Mouse (Mus musculus): ENCODE measurements around the gene Sf3a3. TPM values are rescaled to one million over a fixed set of nuclear protein-coding genes. Genes with fewer than 3 reads are reported as not detected.
"Not testable (repeated sequence)": the region's sequence is repeated elsewhere in the genome, so short reads cannot be mapped to it uniquely, and the experiment has no call there.

Gene Sf3a3
- polyA plus RNA-seq, 1 experiment from 2014 or later, result 101 TPM

DNA sequence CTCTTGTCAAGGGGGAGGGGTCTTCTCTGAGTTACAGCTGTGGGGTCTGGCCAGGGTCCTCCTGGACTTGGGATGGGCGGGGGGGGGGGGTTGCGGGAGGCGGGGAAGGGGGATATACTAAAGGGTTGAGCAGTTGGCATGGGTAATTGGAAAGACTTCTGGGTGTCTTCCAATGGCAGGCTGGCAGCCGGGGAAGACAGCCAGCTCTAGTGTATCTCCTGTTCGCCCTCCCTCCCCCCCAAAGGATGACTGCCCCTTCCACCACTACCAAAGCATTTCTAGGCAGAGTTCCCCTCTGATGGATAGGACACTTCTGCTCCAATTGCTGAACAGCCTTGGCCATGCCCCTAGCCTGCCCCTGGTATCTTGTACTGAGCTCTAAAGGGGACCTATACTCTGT lies 12.7 kb upstream of the Sf3a3 start:
- H3K36me3 ChIP-seq, result no peaks in the 10 kb centered on the region
- peak overlapping the region; percentile 58 for H3K4me3 ChIP-seq
- peaks cover 47% of the 10 kb centered on the region for H3K4me1 ChIP-seq (replicated peaks)
- no peaks in the 10 kb centered on the region for H3K9me3 ChIP-seq
- H3K4me2 ChIP-seq, result peak overlapping the region; percentile 96
- no peak overlapping the region; the same call in 1 of the 2 replicates for H3K9ac ChIP-seq
- WGBS, result 38% methylated on average over 5 of the region's 5 CpGs
- H3K27ac ChIP-seq (replicated peaks), result no peak overlapping the region
- ATAC-seq (ENCODE audit: low read depth), result no peak
- peaks cover 49% of the 10 kb centered on the region for H3K27me3 ChIP-seq

DNA sequence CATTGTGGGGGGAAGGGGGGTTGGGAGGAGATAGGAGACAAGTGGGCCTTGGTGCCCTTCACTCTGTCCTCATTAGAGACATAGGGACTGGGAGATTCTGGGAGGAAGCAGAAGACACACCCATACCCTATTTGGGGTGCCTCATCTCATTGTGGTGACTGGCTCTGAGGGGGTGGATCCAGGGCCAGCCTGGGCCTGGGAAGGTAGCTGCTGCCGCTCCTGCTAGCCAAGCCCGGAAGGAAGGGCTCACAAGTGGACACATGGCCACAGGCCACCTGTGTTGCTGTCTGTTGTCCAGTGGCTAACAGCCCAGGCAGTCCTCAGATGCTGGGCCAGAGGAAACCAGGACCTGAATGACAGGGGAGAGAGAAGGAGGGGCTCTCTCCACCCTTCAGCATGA lies 11.2 kb upstream of the Sf3a3 start:
- 60% methylated on average over 2 of the region's 2 CpGs for WGBS
- Histone ChIP-seq H3K4me1 (replicated peaks) (peaks cover 48% of the 10 kb centered on the region), H3K9me3 (no peaks in the 10 kb centered on the region), H3K4me3 (no peak overlapping the region), H3K36me3 (no peaks in the 10 kb centered on the region), H3K27ac (replicated peaks) (peak overlapping the region; percentile 79; the same call in 1 of the 2 replicates), H3K27me3 (peaks cover 50% of the 10 kb centered on the region), H3K4me2 (peak overlapping the region; percentile 1; the same call in 1 of the 2 replicates), H3K9ac (no peak overlapping the region)
- ATAC-seq (ENCODE audit: low read depth), result no peak

DNA sequence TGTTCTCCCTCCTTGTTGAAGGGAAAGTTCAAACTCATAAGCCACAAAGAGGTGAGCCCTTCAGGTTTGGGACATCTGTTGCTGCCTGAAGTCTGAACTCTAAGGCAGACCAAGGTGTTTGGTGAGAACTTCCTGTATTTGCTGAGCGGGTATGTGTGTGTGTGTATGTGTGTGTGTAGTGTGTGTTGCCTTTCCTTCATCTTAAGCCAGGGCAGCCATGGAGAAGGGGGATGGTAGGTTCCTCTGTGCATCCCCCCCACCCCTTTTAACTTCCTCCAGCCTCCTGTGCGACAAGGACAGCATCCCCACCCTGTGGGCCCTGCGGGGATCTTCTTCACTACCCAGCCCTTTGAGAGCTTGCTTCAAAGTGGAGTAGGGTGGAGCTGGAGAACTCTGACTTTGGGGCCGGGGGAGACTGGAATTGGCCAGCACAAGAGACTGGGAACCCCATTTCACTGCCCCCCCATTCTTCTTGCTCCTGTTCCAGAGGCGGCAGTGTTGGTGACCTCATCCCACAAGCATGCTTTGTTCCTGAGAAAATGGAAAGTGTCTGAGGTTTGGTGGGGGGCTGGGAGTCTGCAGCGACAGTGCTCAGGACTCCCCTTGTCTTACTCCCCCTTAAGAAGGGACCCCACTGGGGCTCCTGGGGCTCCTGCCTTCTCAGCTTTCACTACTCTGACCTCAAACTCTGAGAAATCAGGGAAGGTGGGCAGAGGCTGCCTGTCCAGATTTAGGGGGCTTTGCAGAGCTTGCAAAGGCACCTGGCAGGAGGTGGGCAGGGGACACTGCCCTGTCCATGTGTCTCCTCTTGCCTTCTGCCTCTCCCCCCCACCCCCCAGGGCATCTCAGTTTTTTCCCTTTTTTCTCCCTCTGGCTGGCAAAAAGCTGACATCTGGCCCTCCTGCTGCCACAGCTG lies 10.4 kb upstream of the Sf3a3 start:
- Histone ChIP-seq H3K4me2 (peak overlapping the region; percentile 30), H3K27ac (replicated peaks) (peak overlapping the region; percentile 79), H3K9me3 (no peaks in the 10 kb centered on the region), H3K27me3 (peaks cover 53% of the 10 kb centered on the region), H3K4me1 (replicated peaks) (peaks cover 55% of the 10 kb centered on the region), H3K36me3 (no peaks in the 10 kb centered on the region), H3K9ac (peak overlapping the region; percentile 46; the same call in 1 of the 2 replicates), H3K4me3 (no peak overlapping the region)
- 14% methylated on average over 6 of the region's 6 CpGs for WGBS
- ATAC-seq (ENCODE audit: low read depth), result no peak

DNA sequence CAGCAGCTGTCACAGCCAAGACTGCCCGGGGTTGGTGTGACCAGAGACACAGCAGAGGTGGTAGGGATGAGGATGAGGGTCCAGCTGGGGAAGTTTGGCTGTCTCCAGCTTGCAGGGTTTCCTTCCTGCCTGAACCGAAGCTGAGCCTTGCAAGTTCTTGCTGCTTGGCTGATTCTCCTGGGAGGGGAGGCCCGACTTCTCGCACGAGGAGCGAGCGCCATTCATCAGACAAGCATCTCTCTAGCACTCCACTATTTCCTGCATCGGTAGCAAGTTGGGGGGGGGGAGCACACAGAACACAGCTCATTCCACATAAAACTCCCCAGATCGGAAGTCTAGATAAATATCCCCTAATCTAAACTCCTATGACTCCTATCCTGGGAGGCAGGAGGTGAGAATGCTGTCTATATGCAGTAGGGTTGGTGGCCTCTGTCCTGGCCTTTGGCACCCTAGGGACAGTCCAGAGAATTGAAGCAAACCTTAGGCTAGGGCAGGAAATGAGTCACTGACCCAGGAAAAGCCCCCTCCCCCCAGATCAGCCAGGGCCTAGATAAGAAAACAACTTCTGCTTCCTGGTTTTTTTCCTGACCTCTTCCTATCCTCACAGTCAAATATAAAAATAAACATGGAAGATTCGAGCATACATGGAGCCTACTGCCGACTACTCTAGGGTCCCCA lies 9.6 kb upstream of the Sf3a3 start:
- no peak for ATAC-seq (ENCODE audit: low read depth)

DNA sequence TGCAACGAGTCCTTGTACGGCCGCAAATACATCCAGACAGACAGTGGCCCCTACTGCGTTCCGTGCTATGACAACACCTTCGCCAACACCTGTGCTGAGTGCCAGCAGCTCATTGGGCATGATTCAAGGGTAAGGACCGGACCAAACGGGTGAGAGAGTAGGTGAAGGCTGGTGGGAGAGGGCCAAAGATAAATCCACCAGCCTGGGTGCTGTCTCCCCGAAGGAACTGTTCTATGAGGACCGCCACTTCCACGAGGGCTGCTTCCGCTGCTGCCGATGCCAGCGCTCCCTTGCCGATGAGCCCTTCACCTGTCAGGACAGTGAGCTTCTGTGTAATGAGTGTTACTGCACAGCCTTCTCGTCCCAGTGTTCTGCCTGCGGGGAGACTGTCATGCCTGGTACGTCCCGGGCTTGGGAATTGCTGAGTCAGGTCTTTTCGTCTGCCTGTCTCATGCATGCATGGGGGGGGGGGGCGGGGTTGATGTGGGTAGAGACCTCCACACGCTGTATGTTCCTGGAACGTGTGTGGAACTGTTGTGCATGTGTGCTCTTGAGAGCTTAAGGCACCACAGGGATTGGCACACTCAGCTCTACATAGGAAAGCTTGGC lies 8.8 kb upstream of the Sf3a3 start:
- ATAC-seq (ENCODE audit: low read depth), result no peak
- WGBS, result 86% methylated on average over 23 of the region's 23 CpGs
- H3K4me1 ChIP-seq (replicated peaks), result peaks cover 59% of the 10 kb centered on the region
- H3K9ac ChIP-seq, result no peak overlapping the region
- H3K27ac ChIP-seq (replicated peaks), result 0 out of 2 replicates have a peak overlapping the region, but pooled peaks have one; percentile 33
- no peaks in the 10 kb centered on the region for H3K9me3 ChIP-seq
- H3K27me3 ChIP-seq, result peaks cover 55% of the 10 kb centered on the region
- H3K36me3 ChIP-seq, result no peaks in the 10 kb centered on the region
- no peak overlapping the region for H3K4me3 ChIP-seq
- H3K4me2 ChIP-seq, result no peak overlapping the region

More for the DNA sequence above, 9.6 kb upstream of the Sf3a3 start:
- peaks cover 53% of the 10 kb centered on the region for H3K27me3 ChIP-seq
- peak overlapping the region; percentile 30 for H3K4me2 ChIP-seq
- no peak overlapping the region for H3K4me3 ChIP-seq
- WGBS, result 30% methylated on average over 11 of the region's 11 CpGs
- peaks cover 58% of the 10 kb centered on the region for H3K4me1 ChIP-seq (replicated peaks)
- H3K27ac ChIP-seq (replicated peaks), result peak overlapping the region; percentile 79
- no peaks in the 10 kb centered on the region for H3K9me3 ChIP-seq
- H3K36me3 ChIP-seq, result no peaks in the 10 kb centered on the region
- peak overlapping the region; percentile 46; the same call in 1 of the 2 replicates for H3K9ac ChIP-seq

DNA sequence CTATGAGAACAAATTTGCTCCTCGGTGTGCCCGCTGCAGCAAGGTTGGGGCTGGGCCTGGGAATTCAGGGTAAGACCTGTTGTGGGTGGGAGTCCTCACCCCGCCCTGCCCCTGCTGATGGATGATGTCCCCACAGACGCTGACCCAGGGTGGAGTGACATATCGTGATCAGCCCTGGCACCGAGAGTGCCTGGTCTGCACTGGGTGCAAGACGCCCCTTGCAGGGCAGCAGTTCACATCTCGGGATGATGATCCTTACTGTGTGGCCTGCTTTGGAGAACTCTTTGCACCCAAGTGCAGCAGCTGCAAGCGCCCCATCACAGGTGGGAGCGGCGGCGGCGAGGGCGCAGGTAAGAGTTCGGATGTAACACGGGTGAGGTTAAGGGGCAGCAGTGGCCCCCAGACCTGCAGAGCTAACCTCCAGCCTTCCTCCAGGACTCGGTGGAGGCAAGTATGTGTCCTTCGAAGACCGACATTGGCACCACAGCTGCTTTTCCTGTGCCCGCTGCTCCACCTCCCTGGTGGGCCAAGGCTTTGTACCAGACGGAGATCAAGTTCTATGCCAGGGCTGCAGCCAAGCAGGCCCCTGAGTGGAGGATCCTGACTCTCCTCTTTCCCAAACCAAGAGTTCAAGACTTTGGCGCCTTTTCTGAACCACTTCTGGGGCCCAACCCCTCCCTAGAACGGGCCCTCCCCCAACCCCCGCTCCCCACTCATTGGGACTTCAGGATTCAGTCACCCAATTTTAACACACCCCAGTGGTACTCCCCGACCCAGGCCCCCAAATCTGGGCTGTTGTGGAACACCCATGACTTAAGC lies 7.0 kb upstream of the Sf3a3 start:
- Histone ChIP-seq H3K4me1 (replicated peaks) (peaks cover 49% of the 10 kb centered on the region), H3K27me3 (peaks cover 41% of the 10 kb centered on the region)
- H3K9me3 ChIP-seq; ATAC-seq (ENCODE audit: low read depth); H3K4me2 ChIP-seq; H3K4me3 ChIP-seq; H3K36me3 ChIP-seq; H3K27ac ChIP-seq (replicated peaks); H3K9ac ChIP-seq: not testable (repeated sequence)
- 88% methylated on average over 25 of the region's 25 CpGs for WGBS

DNA sequence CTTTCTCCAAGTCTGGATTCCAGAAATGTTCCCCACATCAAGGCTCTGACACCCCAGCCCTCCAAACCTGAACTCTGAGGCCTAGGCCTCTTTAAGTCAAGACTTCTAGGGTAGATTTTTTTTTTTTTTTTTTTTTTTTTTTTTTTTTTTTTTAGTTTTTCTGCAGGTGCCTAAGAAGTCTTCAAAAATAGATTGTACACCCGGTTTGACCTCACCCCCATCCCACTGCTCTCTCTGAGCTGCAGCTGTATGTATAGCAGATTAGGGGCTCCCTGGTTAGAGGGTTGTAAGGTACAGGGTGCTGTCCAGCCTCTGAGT lies 6.4 kb upstream of the Sf3a3 start:
- not testable (repeated sequence) for ATAC-seq (ENCODE audit: low read depth); H3K36me3 ChIP-seq; H3K4me3 ChIP-seq; H3K9ac ChIP-seq; H3K9me3 ChIP-seq
- 26% methylated on average over 1 of the region's 1 CpGs for WGBS
- peak overlapping the region; percentile 74 for H3K27ac ChIP-seq (replicated peaks)
- H3K27me3 ChIP-seq, result peaks cover 40% of the 10 kb centered on the region
- H3K4me1 ChIP-seq (replicated peaks), result peaks cover 48% of the 10 kb centered on the region
- H3K4me2 ChIP-seq, result peak overlapping the region; percentile 55

DNA sequence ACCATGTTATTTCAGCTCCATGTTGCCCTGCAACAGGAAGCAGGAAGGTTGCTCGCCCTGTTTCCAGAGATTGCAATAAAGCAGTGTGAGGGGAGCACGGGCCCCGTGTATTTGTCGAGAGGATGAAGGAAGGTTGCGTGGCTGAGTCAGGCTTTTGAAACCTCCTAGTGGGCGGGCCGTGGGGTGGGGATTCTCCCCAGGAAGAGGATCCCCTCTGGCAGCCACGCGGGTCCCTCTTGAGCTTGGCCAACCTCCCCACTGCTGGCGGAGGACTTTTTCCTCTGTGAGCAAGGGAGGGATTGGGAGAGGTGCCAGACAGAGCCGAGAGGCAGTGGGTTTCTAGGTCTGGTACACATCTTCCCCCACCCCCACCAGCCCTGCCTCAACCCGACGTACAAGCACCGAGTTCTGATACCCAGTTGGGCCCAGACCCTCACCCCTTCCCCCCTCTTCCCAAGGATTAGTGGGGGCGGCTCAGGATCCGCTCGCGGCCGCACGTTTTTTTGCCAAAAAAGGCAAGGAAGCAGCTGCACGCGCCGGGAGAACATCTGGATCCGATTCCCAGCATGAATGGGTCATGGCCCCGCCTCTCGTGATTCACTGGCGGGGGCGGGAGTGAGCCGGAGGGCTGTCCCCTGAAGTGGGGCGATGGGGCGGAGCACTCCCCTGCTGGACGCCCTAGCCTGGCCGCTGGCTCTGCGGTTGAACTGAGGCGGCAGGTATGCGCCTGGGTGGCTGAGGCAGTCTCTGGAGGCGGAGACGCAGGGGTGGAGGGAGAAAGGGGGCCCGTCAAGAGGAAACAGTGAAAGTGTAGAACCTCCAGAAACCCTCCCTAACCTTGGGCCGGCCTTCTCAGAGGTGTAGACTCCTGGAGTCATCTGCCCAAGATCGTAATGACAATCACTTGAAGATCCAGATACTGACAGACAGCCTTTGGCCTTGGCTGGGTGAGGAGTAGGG lies 5.8 kb upstream of the Sf3a3 start:
- peaks cover 35% of the 10 kb centered on the region for H3K27me3 ChIP-seq
- H3K27ac ChIP-seq (replicated peaks), result peak overlapping the region; percentile 74
- ATAC-seq (ENCODE audit: low read depth), result peak; percentile 59

DNA sequence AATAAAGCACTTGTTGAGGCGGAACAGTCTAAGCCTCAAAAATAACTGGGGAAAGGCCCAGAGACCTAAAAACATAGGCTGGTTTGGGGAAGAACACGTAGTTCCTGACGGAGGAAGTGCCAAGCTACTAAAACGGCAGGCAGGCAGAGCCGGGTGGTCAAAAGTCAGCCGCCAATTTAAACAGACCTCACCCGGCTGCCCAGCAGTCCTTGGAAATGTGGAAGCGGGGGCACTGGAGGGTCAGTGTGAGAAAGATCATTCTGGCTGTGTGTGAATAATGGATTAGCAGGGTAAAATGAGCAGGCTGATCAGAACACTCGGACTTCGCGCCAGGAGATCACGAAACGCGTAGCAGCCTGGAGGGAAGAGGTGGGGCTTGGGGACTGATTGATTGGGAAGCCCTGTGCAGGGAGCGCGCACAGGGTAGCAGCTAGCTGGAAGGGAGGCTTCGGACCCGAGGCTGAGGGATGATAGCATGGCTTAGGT lies 4.6 kb upstream of the Sf3a3 start:
- Histone ChIP-seq H3K9ac (no peak overlapping the region), H3K27ac (replicated peaks) (peak overlapping the region; percentile 74; the same call in 1 of the 2 replicates), H3K4me1 (replicated peaks) (peaks cover 35% of the 10 kb centered on the region), H3K4me2 (peak overlapping the region; percentile 55), H3K9me3 (no peaks in the 10 kb centered on the region), H3K27me3 (peaks cover 29% of the 10 kb centered on the region), H3K36me3 (no peaks in the 10 kb centered on the region), H3K4me3 (no peak overlapping the region; the same call in 1 of the 2 replicates)
- ATAC-seq (ENCODE audit: low read depth), result no peak
- WGBS, result 3% methylated on average over 18 of the region's 18 CpGs

More for the DNA sequence above, 5.8 kb upstream of the Sf3a3 start:
- WGBS, result 3% methylated on average over 41 of the region's 41 CpGs
- H3K4me3 ChIP-seq, result peak overlapping the region; percentile 29
- peaks cover 44% of the 10 kb centered on the region for H3K4me1 ChIP-seq (replicated peaks)
- peak overlapping the region; percentile 55 for H3K4me2 ChIP-seq
- no peaks in the 10 kb centered on the region for H3K36me3 ChIP-seq
- no peaks in the 10 kb centered on the region for H3K9me3 ChIP-seq
- H3K9ac ChIP-seq, result peak overlapping the region; percentile 45

DNA sequence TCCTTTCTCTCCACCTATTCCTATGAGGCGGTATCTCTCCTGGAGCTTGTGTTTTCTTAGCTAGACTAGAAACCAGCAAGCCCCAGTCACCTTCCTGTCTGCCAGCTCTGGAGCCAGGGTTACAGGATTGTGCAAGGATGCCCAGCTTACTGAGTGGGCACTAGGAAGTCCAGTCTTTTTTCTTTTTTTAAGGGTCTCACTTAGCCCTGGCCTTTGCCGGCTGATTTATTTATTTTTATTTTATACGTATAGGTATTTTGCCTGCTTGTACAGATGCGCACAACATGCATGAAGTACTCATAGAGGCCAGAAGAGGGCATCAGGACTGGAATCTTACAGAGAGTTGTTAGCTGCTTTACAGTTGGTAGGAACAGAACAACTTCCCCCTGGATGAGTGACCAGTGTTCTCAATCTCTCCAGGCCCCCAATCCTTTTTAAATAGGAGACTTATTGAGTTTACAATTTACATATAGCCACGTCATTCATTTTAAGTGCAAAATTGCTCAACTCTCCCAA lies 3.7 kb upstream of the Sf3a3 start:
- H3K27ac ChIP-seq (replicated peaks), result no peak overlapping the region
- no peak for ATAC-seq (ENCODE audit: low read depth)
- no peak overlapping the region for H3K9ac ChIP-seq
- H3K4me3 ChIP-seq, result no peak overlapping the region
- H3K36me3 ChIP-seq, result peaks cover under 1% of the 10 kb centered on the region
- H3K4me2 ChIP-seq, result no peak overlapping the region
- peaks cover 37% of the 10 kb centered on the region for H3K4me1 ChIP-seq (replicated peaks)
- peaks cover 29% of the 10 kb centered on the region for H3K27me3 ChIP-seq
- H3K9me3 ChIP-seq, result no peaks in the 10 kb centered on the region
- WGBS, result 13% methylated on average over 5 of the region's 5 CpGs

Data from neural tube, embryonic 13.5 days (tissue).